Mouse (Mus musculus): ENCODE results near the gene Trio.

The Trio gene

DNA sequence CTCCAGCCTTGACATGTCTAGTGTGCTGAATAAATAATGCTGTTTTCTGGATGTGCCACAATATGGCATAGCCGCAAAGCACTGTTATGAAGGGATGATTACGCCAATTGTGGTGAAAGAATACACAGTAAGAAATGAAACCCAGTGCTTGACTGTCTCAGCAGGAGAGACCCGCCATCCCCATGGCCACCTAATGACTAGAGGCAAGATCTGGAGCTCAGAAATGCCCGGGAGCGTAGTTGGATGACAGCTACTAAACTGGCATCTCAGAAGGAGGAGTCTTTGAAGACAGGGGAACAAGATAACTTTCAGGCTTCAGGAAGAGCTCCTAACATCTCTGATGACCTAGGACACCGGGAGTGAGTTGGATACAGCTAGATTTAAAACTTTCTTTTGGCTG, 12.0 kb upstream of the Trio start:
- no peak for DNase-seq (ENCODE audit: low spot score in 2 of 2)

DNA sequence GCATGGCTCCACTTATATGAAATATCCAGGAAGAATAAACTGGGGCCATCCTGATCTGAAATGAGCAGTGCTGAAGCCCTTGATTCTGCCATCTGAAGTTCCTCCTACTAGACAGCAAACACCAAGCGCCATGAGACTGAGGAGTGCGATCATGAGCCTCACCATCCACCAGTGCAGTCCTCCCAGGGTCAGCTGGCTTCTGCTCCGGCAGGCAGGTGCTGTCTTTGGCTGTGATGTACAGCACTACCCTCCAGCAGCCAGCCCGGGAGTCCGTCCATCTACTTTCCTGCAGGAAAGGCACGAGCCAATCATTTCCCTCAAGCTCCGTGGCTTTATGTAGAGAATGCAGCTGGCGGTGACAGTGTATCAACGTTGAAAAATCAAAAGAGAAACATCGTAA, 10.0 kb upstream of the Trio start:
- DNase-seq (ENCODE audit: low spot score in 2 of 2), result no peak

DNA sequence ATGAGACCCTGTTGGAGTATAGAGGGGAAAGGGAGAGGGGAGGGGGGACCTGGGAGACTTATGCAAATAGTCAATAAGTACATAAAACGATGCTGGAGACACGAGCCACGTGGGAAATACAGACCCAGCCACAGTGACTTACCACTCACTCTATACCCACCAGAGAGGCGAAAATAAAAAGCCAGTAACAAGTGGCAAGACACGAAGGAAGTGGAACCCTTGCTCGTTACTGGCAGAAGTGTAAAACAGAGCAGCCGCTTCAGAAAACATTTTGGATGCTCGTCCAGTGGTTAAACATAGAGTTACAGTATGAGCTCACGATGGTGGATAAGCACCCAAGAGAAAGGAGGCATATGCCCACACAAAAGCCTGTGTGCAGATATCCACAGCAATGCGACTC, 9.0 kb upstream of the Trio start:
- no peak for DNase-seq (ENCODE audit: low spot score in 2 of 2)

DNA sequence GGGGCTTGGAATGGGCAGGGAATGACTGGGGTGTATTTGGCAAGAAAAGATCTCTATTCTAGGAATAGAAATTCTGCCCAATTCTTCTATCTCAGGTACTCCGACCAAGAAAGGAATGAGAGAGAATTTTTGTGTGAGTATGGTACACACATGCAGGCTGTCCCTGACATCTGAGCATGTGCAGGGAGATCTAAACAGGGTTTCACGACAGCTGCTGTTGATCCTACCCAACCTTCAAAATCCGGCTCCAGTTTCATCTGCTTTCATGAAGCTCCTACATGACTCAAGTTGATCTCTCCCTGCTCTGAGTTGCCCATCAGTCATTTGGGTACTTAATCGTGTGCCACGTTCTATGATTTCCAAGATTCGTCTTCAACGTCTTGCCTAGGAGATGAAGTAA, 3.7 kb upstream of the Trio start:
- no peak for DNase-seq (ENCODE audit: low spot score in 2 of 2)

DNA sequence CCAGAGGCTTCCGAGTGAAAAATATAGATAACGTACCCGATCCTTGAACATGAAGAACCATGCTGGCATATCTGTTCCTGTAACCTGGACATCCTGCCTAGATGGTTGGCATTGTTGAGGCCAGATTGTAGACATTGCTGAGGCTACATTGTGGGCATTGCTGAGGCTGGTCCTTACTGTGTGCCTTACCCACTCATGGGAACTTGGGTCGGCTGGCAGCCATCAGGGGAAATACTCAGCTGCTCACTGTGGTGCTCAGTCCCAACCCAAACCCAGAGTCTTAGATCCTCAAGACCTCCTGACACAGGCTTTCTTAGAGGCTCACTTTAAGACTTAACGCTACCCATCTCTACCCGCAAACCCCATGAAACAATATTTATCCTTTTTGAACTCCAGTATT, 2.9 kb upstream of the Trio start:
- DNase-seq (ENCODE audit: low spot score in 2 of 2), result no peak

DNA sequence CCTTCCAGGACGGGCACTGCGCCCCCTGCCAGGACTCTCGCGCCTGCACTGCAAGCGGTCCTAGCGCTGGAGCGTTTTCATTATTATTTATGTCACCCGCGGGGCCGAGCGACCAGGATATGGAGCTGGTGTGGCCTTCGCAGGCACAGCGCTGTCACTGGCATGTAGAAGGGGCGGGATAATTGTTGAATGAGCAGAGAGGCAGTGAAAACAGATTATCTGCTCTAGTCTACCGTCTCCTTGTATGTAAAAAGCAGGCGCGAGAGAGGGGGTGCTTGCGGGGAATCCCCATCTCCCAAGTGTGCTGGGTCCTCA, 476 bp upstream of the Trio start:
- no peak for DNase-seq (ENCODE audit: low spot score in 2 of 2)

DNA sequence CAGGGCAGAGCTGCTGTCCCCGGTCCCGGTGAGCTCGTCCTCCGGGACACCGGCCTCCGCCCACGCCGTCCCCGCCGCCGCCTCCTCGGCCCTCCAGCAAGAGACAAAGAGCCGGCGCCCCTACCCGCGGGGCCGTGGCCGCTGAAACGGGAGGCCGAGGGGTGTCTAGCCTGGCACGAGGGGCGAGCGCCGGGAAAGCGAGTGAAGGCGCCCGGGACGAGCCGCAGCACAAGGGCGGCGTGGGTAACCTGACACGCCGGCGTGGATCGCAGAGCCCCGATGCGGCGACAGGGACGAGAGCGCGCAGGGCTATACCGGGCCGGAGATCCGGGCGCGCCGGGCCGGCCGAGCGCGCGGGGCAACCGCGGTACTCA, 696 bp downstream of the Trio start:
- peak; percentile 22 to 76 for DNase-seq (ENCODE audit: low spot score in 2 of 2)

DNA sequence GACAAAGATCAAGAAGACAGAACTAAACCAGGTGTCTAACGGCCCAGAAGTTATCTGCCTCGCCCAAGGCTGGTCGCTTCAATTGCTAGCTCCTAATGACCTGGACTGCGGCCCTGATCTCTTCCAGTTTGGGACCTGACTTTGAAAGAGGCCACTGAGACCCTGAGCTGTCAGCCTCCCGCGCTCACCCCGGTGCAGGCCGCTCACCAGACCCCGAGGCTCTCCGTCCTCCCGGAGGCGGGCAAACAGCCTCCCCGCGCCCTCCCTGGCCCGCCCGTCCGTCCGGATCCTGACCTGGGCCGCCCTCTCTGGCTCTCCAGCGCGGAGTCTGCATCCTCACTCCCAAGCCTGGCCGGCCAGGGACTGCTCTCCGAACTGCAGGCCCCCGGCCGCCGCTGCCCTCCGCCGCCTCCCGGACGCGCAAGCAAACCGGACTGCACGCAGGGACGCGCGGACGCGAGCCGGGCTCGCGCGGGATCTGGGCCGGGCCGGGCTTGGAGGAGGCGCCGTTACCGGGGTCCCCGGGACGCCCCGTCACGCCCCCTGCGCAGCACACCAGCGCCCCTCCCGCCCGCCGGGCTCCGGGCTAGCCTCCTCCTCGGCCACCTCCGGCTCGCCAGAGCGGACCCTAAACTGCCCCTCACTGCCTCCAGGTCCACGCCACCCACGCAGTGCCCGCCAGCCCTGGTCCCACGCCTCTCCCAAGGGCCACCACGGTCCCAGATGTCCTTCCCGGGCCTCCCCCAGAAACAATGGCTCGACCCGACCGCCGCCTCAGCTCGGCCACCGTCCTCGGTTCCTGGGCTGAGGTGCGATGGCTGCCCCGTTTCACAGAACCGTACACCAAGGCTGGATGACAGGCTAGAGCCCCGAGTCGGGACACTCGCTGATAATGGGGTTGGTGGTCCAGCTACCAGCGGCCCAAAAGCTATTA, 1.4 kb downstream of the Trio start:
- DNase-seq (ENCODE audit: low spot score in 2 of 2), result peak; percentile 56 to 78

DNA sequence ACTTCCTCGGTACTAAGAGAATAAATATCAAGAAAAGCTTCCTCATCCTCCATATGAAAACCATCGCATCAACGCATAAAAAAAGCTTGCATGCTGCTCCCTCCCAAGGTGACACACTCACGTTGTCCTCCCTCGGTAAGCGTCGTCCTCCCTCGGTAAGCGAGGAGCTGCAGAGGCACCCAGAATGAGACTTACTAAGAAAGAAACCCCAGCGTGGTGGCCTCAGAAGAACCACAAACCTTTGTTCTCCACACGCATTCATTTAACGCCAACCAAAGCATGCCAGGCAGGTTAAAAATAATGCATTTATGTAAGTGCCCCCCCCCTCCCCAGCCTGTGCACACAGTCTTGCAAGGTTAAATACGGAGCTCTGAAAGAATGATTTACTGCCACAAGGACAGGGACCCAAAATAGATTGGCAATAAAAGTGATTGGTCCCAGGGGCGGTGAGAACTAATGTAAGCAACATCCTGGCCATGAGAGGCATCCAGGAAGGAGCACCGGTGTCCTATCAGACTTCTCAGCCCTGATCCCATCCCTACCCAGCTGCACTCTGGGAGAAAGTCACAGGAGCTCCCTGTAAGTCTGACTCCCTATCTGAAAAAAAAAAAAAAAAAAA, 3.9 kb downstream of the Trio start:
- no peak for DNase-seq (ENCODE audit: low spot score in 2 of 2)

DNA sequence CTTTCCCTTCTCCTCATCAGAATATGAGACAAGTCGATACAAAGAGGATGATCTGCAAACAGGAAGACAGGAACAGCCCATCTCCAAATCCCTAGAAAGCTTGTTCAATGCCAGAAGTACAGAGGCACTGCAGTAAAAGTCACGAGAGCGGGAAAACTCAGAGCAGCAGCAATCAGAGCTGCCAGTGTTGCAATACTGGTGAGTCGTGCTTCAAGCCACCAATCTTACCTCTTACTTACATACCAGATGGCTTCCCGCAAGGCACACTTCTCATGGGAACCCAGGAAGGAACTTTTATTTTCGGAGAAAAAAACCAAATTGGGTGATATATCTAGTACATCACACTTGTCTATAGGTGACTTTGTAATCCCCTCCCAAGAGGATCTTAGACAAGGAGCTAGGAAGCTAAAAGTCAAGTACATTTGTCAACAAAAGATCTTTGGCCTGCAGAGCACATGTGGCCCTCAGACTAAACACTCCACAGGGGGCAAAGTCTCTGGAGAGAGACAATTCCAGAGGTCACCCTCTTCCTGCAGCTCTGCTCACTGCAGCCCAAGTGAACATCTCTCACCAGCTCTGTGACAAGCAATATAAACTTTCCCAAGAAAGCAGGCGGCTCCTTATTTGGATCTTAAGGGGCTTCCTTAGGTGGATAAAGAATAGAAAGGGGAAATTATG, 6.1 kb downstream of the Trio start:
- no peak for DNase-seq (ENCODE audit: low spot score in 2 of 2)

DNA sequence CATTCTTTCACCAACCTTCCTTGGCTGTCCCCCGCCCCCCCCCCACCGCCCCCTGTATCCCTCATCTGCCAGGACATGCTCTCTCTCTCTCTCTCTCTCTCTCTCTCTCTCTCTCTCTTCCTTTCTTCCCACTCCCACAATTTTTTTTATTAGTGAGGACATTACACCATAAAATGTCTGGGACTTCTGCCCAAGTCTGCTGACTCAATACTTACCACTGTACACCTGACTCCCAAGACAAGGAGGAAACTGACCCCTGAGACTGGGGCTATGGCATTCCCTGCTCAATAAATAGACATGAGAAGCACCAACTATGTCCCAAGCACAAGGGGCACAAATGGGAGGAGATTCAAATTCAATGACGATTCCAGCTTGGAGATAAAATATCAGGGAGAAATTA, 18.1 kb downstream of the Trio start:
- no peak for DNase-seq (ENCODE audit: low spot score in 2 of 2)

DNA sequence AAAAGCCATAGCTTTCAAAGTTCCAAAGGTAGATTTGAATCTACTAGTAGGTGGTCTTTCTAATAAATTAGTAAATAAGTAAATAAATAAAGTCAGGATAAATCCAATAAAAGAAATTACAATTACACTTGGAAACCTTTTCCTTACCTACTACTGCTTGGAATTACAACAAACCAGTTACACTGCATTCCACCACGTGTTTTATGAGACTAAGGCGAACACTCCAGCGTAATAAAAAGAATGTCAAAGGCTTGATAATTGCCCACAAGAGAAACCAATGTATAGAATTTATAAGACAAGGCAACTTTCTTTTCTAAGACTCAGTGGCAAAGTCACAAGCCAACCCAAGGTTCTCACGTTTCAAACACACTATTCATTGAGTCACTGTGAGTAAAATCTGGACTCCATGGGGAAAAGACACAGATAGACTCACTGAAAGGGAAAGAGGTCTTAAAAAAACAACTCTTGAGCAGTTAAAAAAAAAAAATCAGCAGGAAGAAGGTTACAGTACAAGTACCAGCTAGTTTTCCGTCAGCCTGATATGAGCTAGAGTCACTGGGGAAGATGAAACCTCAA, 21.4 kb downstream of the Trio start:
- no peak for DNase-seq (ENCODE audit: low spot score in 2 of 2)

DNA sequence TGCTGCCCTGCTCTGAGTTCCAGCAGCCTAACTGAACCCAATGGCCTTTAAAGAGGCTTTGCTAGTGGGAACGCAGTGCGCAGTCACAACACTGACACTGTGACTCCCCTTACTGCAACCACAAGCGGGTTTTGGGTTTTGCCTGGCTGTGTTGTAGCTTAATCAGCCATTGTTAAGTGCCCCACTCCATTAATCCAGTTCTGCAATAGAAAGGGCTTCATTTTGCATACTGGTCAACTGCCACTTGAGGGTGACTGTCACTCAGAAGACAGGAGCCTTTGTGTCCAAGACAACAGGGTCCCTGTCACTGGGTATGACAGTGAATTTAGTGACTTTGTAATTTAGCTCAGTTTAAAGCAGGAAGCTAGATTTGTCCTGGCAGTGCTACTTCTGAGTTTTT, 23.1 kb downstream of the Trio start:
- no peak for DNase-seq (ENCODE audit: low spot score in 2 of 2)

DNA sequence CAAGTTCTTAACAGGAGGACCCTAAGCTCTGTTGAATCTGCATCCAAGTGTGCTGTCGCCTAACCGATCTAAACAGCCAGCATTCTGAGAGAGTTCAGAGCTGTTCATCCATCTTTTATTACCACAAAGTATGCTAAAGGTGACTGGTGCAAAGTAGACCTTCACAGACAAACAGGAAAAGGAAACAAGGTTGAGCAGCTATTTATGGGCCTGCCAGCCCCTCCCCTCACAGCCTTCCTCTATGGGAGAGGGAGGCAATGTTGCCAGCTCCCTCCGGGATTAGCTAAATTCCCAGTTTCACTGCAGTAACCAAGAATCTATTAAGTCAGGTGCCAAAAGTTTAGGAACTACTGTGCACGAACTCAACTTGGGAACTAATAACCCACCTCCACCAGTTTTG, 24.3 kb downstream of the Trio start:
- no peak for DNase-seq (ENCODE audit: low spot score in 2 of 2)

DNA sequence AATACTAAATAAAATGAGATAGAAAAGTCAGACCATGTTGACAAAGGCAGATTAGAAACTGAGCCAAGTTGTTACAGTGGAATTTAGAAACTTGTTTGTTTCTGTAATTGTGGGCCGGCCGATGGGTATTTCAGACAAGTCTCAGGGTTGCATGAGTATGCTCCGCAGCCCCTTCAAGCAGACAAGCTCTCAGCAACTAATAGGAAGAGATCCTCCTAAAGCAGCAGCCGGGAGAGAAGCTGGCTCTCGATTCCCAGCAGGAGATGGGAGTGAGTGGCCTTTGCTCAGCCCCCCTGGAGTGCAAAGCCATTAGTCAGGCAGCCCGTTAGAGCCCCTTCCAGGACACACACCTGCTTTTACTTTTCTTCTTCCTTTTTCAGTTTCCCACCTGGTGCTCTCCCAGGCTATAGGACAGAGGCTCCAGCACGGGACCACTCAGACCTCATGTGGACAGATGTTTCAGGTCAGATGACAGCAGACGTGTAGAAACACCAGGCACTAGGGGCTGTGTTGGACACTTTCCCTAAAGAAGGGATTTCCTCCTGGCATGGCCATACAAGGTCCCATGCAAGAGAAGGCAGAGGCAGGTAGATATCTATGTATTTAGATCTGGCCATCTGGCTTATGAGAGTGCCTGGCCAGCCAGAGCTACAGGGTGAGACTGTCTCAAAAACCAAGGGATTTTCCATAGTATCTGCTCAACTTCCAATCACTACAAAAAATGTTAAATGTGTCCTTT, 26.9 kb downstream of the Trio start:
- no peak for DNase-seq (ENCODE audit: low spot score in 2 of 2)

DNA sequence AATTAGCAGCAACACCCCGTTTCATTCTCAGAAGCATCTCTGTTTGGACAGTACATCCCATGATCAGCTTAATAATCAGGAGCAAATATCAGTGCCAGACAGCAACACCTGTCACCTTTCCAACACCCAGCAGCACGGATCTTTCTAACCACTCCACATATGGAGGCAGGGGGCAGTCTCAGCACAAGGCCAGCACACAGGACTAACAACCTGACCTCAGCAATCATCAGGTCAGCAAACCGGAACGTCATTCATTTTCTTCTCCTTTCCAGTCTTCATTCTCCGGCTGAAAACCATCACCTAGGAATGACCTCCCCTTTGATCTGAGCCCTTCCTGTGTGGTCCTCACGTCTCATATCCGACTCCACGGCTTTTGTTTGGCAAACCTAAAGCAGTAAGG, 27.7 kb downstream of the Trio start:
- DNase-seq (ENCODE audit: low spot score in 2 of 2), result no peak

DNA sequence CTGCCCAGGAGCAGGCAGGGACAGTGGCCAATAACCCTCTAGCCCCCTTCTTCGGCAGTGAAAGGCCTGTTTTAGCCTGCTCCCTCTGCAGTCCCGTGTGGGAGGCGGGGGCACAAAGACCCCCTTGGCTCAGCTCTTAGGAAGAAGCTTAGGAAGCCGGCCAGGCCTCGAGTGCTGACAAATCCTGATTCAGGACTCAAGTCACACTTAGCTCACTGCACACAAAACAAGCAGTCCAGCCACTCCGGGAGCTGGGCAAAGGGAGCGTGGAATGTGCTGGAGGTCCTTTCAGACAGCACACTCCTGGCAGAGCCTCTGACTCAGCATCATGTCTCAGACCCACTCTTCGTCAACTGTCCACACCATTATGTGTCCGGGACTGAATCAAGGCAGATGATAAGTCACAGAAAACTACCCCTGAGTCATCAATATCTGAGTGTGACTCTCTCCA, 28.2 kb downstream of the Trio start:
- peak in 1 of 2 experiments; percentile 15 for DNase-seq (ENCODE audit: low spot score in 2 of 2)

DNA sequence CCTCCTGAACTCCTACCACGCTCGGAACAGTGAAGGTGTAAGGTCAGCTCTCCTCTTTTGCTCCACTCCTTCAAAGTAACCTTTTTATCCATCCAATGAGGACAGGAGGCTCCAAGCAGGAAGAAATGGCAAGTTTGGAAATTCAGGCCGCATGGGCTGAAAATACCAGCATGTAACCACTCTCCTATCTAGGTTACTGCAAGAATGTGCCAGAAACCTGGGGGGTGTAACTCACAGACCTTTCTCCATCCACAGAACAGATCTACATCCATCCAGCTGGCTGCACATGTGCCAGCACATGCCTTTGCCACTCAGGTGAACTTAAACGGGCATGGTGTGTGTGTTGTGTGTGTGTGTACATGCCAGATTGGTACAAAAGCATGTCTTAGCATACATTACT, 28.9 kb downstream of the Trio start:
- no peak for DNase-seq (ENCODE audit: low spot score in 2 of 2)

DNA sequence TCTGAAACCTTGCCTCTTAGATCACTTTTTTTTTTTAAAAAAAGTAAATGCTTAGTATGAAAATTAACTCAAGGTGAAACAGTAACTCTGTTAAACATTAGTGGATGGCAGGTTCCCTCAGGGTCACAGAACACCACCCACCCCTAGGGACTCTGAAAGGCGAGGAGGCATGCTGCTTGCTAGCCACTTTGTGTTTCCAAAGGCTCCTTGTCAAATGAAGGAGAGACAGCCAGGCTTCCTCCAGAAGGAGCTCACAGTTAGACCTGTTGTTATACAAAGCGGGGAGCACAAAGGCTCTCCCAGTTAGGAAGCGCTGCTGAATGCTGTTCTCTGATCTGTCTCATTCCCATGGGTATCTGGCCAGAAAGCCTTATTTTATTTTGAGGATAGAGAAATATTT, 30.2 kb downstream of the Trio start:
- no peak for DNase-seq (ENCODE audit: low spot score in 2 of 2)

DNA sequence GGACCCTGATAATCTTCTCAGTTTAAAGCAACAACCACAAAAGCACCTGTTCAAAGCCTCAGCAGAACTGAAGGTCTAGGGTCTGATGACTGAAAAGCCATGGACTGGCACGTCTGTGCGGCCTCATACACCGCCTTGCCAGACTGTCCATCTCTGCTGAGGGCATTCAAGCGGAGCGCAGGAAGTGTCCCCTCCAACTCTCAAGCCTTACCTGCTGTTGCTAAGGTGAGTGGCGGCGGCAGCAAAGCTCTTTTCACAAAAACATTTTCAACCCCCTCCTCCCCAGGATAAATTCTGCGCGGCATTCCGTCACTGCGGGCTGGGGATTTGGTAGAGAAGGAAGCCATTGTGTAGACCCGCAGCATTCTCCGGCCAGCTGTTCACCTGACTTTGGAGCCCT, 30.8 kb downstream of the Trio start:
- DNase-seq (ENCODE audit: low spot score in 2 of 2), result no peak

DNA sequence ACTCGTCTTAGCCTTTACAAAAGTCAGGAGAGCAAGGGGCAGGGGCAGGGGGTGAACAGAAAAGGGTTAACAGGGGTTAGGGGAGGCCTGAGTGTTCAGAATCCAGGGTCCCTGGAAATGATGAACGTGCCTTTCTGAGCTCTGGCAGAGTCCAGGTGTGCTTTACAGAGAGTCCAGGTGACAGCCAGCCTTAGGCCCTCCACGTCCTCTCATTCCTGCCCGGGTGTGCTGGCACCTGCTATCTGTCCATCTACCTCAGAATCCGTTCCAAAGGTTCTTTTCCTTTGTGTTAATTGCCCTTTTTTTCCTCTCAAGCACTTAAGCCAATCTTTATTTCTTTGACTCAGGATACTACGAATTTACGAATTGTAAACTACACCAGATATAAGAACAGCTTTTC, 32.1 kb downstream of the Trio start:
- no peak for DNase-seq (ENCODE audit: low spot score in 2 of 2)

DNA sequence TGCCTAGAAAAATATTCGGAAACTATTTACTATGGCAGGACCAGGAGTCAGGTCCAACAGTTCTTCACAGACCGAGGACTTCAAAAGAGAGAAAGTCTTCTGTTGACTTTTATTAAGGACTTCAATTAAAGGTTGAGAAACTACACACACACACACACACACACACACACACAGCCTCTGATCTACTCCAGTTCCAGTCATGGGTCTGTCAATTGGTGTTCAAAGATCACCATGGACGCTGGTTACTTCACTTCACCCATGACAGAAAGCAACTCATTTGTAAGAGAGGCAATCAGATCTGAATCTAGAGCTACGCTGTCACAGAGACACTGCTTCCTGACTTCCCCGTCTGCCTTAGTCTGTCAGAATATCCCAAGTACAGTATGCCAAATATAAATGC, 33.1 kb downstream of the Trio start:
- DNase-seq (ENCODE audit: low spot score in 2 of 2), result no peak

Data from urinary bladder, adult 18-20 months (tissue).